Mouse (Mus musculus) midbrain, embryonic 14.5 days (tissue): ENCODE results near the gene Rnf38. TPM values are rescaled to one million over a fixed set of nuclear protein-coding genes. Genes with fewer than 3 reads are reported as not detected.

Experiments used
- ATAC-seq: fragments of 200-750 bp; cut with Nextera tagmentation; 2 replicates; pipeline ENCODE4 v1.8.0; 2017; ENCODE audit warnings: moderate number of reproducible peaks, moderate library complexity; ENCODE audit not compliant: low FRiP score, low TSS enrichment
- DNase-seq: peaks from one replicate; pipeline ENCODE4 v3.0.0-alpha.2; 2015
- H3K27ac ChIP-seq: fragments of 300-500 bp; sonication (generic); replicated peaks from 2 replicates; pipeline ENCODE4 v1.5.1; 2014; ENCODE audit warnings: mild to moderate bottlenecking, low read depth, low read length, moderate library complexity
- H3K27me3 ChIP-seq: fragments of 300-500 bp; sonication (generic); 2 replicates; pipeline ENCODE4 v1.6.1; 2014; ENCODE audit warnings: low read length, control low read depth, mixed read lengths; ENCODE audit not compliant: control insufficient read depth, insufficient read depth
- H3K36me3 ChIP-seq: fragments of 300-500 bp; sonication (generic); 2 replicates; pipeline ENCODE4 v1.6.1; 2014; ENCODE audit warnings: low read length, control low read depth; ENCODE audit not compliant: control insufficient read depth, insufficient read depth
- H3K4me1 ChIP-seq: fragments of 300-500 bp; sonication (generic); 2 replicates; pipeline ENCODE4 v1.6.1; 2014; ENCODE audit warnings: mild to moderate bottlenecking, antibody characterized with exemption, low read length, control low read depth; ENCODE audit not compliant: control insufficient read depth, insufficient read depth
- H3K4me2 ChIP-seq: fragments of 300-500 bp; sonication (generic); 2 replicates; pipeline ENCODE4 v1.6.1; 2014; ENCODE audit warnings: mild to moderate bottlenecking, low read length, moderate library complexity
- H3K4me3 ChIP-seq: fragments of 300-500 bp; sonication (generic); replicated peaks from 2 replicates; pipeline ENCODE4 v1.5.1; 2014; ENCODE audit warnings: low read depth, low read length
- H3K9ac ChIP-seq: fragments of 300-500 bp; sonication (generic); replicated peaks from 2 replicates; pipeline ENCODE4 v1.6.1; 2014; ENCODE audit warnings: mild to moderate bottlenecking, low read length, moderate library complexity
- H3K9me3 ChIP-seq: fragments of 300-500 bp; sonication (generic); 2 replicates; pipeline ENCODE4 v1.6.1; 2016; ENCODE audit warnings: low read length, control low read depth, mixed read lengths; ENCODE audit not compliant: control insufficient read depth
- WGBS: fragments of 180-500 bp; shearing (Covaris S2); extraction: QIAGEN DNeasy Blood & Tissue Kit; methylation state at CpG from one replicate; pipeline ENCODE4 v1.1.7; 2014; 5-methylcytosine and 5-hydroxymethylcytosine counted together
- polyA plus RNA-seq: library from polyadenylated mRNA; unstranded; fragments of >200 nt; fragmentation: Nextera tagmentation; extraction: Ambion mirVana; gene quantifications from 2 replicates; pipeline ENCODE4 v1.2.1, GENCODE M21; 2014

The Rnf38 gene
- polyA plus RNA-seq, 1 experiment from 2014 or later: 60.8 TPM

GRCm38 (mm10) chr4:44183862-44184261 is 49.7 kb downstream of the Rnf38 start:
- H3K27me3 ChIP-seq: no peaks in the 10 kb centered on the region
- DNase-seq (no peak), ATAC-seq (no peak)
- H3K4me3 ChIP-seq: no peak overlapping the region
- H3K9ac ChIP-seq: no peak overlapping the region
- H3K9me3 ChIP-seq: no peaks in the 10 kb centered on the region
- no peak overlapping the region for H3K27ac ChIP-seq
- H3K36me3 ChIP-seq: no peaks in the 10 kb centered on the region
- H3K4me1 ChIP-seq: peaks cover 6% of the 10 kb centered on the region; the same call in 1 of the 2 replicates
- H3K4me2 ChIP-seq: no peak overlapping the region
- WGBS: 79% methylated on average over 1 of the region's 1 CpGs

GRCm38 (mm10) chr4:44179748-44180147 is 53.8 kb downstream of the Rnf38 start:
- no peak overlapping the region for H3K4me2 ChIP-seq
- H3K27me3 ChIP-seq: no peaks in the 10 kb centered on the region
- no peak for ATAC-seq
- 82% methylated on average over 5 of the region's 5 CpGs for WGBS
- no peak overlapping the region for H3K9ac ChIP-seq
- no peaks in the 10 kb centered on the region for H3K9me3 ChIP-seq
- no peak for DNase-seq
- H3K4me1 ChIP-seq: no peaks in the 10 kb centered on the region
- no peaks in the 10 kb centered on the region for H3K36me3 ChIP-seq
- no peak overlapping the region for H3K27ac ChIP-seq
- no peak overlapping the region for H3K4me3 ChIP-seq

GRCm38 (mm10) chr4:44173177-44173576 is 60.4 kb downstream of the Rnf38 start:
- H3K27ac ChIP-seq: no peak overlapping the region
- H3K4me2 ChIP-seq: no peak overlapping the region
- H3K4me1 ChIP-seq: no peaks in the 10 kb centered on the region
- H3K9ac ChIP-seq: no peak overlapping the region
- no peak overlapping the region for H3K4me3 ChIP-seq
- H3K9me3 ChIP-seq: no peaks in the 10 kb centered on the region
- no peaks in the 10 kb centered on the region for H3K36me3 ChIP-seq
- no peak for ATAC-seq
- DNase-seq: peak; percentile 88
- WGBS: 0% methylated on average over 1 of the region's 1 CpGs
- no peaks in the 10 kb centered on the region for H3K27me3 ChIP-seq

GRCm38 (mm10) chr4:44172676-44173075 is 60.9 kb downstream of the Rnf38 start:
- ATAC-seq: no peak
- no peak overlapping the region for H3K4me2 ChIP-seq
- WGBS: 50% methylated on average over 5 of the region's 5 CpGs

GRCm38 (mm10) chr4:44169884-44170283 is 63.7 kb downstream of the Rnf38 start:
- H3K4me3 ChIP-seq: no peak overlapping the region
- 78% methylated on average over 3 of the region's 3 CpGs for WGBS
- H3K36me3 ChIP-seq: no peaks in the 10 kb centered on the region
- no peaks in the 10 kb centered on the region for H3K9me3 ChIP-seq
- peaks cover 16% of the 10 kb centered on the region for H3K4me1 ChIP-seq
- H3K9ac ChIP-seq: no peak overlapping the region
- ATAC-seq (no peak), DNase-seq (no peak)
- no peak overlapping the region for H3K27ac ChIP-seq
- no peak overlapping the region for H3K4me2 ChIP-seq
- H3K27me3 ChIP-seq: no peaks in the 10 kb centered on the region

More at GRCm38 (mm10) chr4:44172676-44173075, 60.9 kb downstream of the Rnf38 start:
- H3K9ac ChIP-seq: no peak overlapping the region
- no peak overlapping the region for H3K27ac ChIP-seq
- no peaks in the 10 kb centered on the region for H3K9me3 ChIP-seq
- DNase-seq: no peak
- no peaks in the 10 kb centered on the region for H3K36me3 ChIP-seq
- H3K4me1 ChIP-seq: no peaks in the 10 kb centered on the region
- H3K4me3 ChIP-seq: no peak overlapping the region
- H3K27me3 ChIP-seq: no peaks in the 10 kb centered on the region

- Histone ChIP-seq H3K4me2 (peak overlapping the region; percentile 58), H3K4me1 (peaks cover 26% of the 10 kb centered on the region), H3K27me3 (no peaks in the 10 kb centered on the region), H3K36me3 (no peaks in the 10 kb centered on the region), H3K9ac (no peak overlapping the region), H3K4me3 (no peak overlapping the region), H3K27ac (no peak overlapping the region), H3K9me3 (no peaks in the 10 kb centered on the region)
- DNase-seq: no peak
- ATAC-seq: no peak
- WGBS: 10% methylated on average over 7 of the region's 7 CpGs
Measured at GRCm38 (mm10) chr4:44168816-44169215, 64.8 kb downstream of the Rnf38 start.

- Histone ChIP-seq H3K27me3 (no peaks in the 10 kb centered on the region), H3K4me1 (peaks cover 31% of the 10 kb centered on the region), H3K27ac (peak overlapping the region; percentile 52), H3K4me2 (peak overlapping the region; percentile 58), H3K4me3 (peak overlapping the region; percentile 38), H3K9ac (no peak overlapping the region; the same call in 1 of the 2 replicates), H3K36me3 (no peaks in the 10 kb centered on the region), H3K9me3 (no peaks in the 10 kb centered on the region)
- ATAC-seq (peak; percentile 90), DNase-seq (peak; percentile 98)
- under 1% methylated on average over 27 of the region's 34 CpGs for WGBS
Measured at GRCm38 (mm10) chr4:44168231-44168647, 65.3 kb downstream of the Rnf38 start.

GRCm38 (mm10) chr4:44167397-44168121 is 66.0 kb downstream of the Rnf38 start:
- no peaks in the 10 kb centered on the region for H3K9me3 ChIP-seq
- no peaks in the 10 kb centered on the region for H3K36me3 ChIP-seq
- peak overlapping the region; percentile 99 for H3K27ac ChIP-seq
- H3K4me3 ChIP-seq: peak overlapping the region; percentile 86
- H3K4me1 ChIP-seq: peaks cover 38% of the 10 kb centered on the region
- H3K4me2 ChIP-seq: peak overlapping the region; percentile 82
- H3K9ac ChIP-seq: peak overlapping the region; percentile 96
- no peaks in the 10 kb centered on the region for H3K27me3 ChIP-seq
- under 1% methylated on average over 93 of the region's 95 CpGs for WGBS
- DNase-seq (peak; percentile 98), ATAC-seq (peak; percentile 91)
